Mouse (Mus musculus) adrenal gland, postnatal 25 days (tissue): ENCODE measurements around the gene Zfp771. TPM values are rescaled to one million over a fixed set of nuclear protein-coding genes. Genes with fewer than 3 reads are reported as not detected.
"Not testable (repeated sequence)": the region's sequence is repeated elsewhere in the genome, so short reads cannot be mapped to it uniquely, and the experiment has no call there.

ENCODE experiments used
- DNase-seq: peaks from one replicate; pipeline ENCODE4 v3.0.0; 2021; ENCODE audit warnings: mixed read lengths
- total RNA-seq: library from RNA; stranded (reverse); gene quantifications from 2 replicates; pipeline ENCODE4 v1.2.3, GENCODE M21; 2021

Gene Zfp771
- total RNA-seq, 1 experiment from 2014 or later, result 36.0 TPM

GRCm38 (mm10) chr7:127217901-127218642 lies 26.0 kb upstream of the Zfp771 start:
- DNase-seq, result no peak

GRCm38 (mm10) chr7:127218670-127219069 lies 25.4 kb upstream of the Zfp771 start:
- no peak for DNase-seq

GRCm38 (mm10) chr7:127220440-127220839 lies 23.6 kb upstream of the Zfp771 start:
- no peak for DNase-seq

GRCm38 (mm10) chr7:127223106-127223505 lies 21.0 kb upstream of the Zfp771 start:
- DNase-seq, result no peak

- DNase-seq, result no peak
Observed at GRCm38 (mm10) chr7:127223515-127224478, 20.3 kb upstream of the Zfp771 start.

GRCm38 (mm10) chr7:127224616-127225015 lies 19.5 kb upstream of the Zfp771 start:
- DNase-seq, result no peak

GRCm38 (mm10) chr7:127225147-127225995 lies 18.7 kb upstream of the Zfp771 start:
- no peak for DNase-seq

- peak; percentile 79 for DNase-seq
Observed at GRCm38 (mm10) chr7:127228615-127229303, 15.3 kb upstream of the Zfp771 start.

GRCm38 (mm10) chr7:127231376-127231775 lies 12.7 kb upstream of the Zfp771 start:
- DNase-seq, result no peak

- no peak for DNase-seq
Observed at GRCm38 (mm10) chr7:127231826-127232621, 12.1 kb upstream of the Zfp771 start.

- DNase-seq, result peak; percentile 87
Observed at GRCm38 (mm10) chr7:127232622-127233367, 11.3 kb upstream of the Zfp771 start, which contains the start of the genes Zfp553 and Sept1. Zfp553 (plus strand) TSS chr7:127233061. Sept1 (minus strand) TSS chr7:127233130.

GRCm38 (mm10) chr7:127233368-127233749 lies 10.7 kb upstream of the Zfp771 start:
- no peak for DNase-seq

GRCm38 (mm10) chr7:127233765-127234164 lies 10.3 kb upstream of the Zfp771 start:
- DNase-seq, result no peak

- DNase-seq, result peak; percentile 31
Observed at GRCm38 (mm10) chr7:127234777-127235176, 9.3 kb upstream of the Zfp771 start.

- DNase-seq, result no peak
Observed at GRCm38 (mm10) chr7:127243361-127243867, 660 bp upstream of the Zfp771 start.

- DNase-seq, result peak; percentile 55
Observed at GRCm38 (mm10) chr7:127244658-127245510, 810 bp downstream of the Zfp771 start.

- DNase-seq, result not testable (repeated sequence)
Observed at GRCm38 (mm10) chr7:127250511-127250910, 6.4 kb downstream of the Zfp771 start.

GRCm38 (mm10) chr7:127252414-127252813 lies 8.3 kb downstream of the Zfp771 start:
- no peak for DNase-seq

- no peak for DNase-seq
Observed at GRCm38 (mm10) chr7:127253341-127253740, 9.3 kb downstream of the Zfp771 start.
